Mouse (Mus musculus): ENCODE measurements at regions not wholly inside any gene's neighbourhood (a gene's known extent, or its start where the extent isn't known, plus 50 kb on each side); places are given as distances from the start of the nearest gene placed in this dataset.

- DNase-seq, result no peak
- 72% methylated on average over 2 of the region's 2 CpGs for WGBS
- no peak overlapping the region for H3K4me3 ChIP-seq (replicated peaks; ENCODE audit: insufficient read depth, low read depth, low read length)
- no peak overlapping the region for H3K27ac ChIP-seq (ENCODE audit: insufficient read depth, low read length)
- TF ChIP-seq CTCF (IDR thresholded peaks at IDR 0.05; ENCODE audit: borderline replicate concordance, insufficient read depth, low read depth, low read length) (no peak), POLR2A (IDR thresholded peaks at IDR 0.05; ENCODE audit: borderline replicate concordance, insufficient read depth, low read length) (no peak)
- H3K4me1 ChIP-seq (ENCODE audit: control insufficient read depth, insufficient read depth, low read length), result no peaks in the 10 kb centered on the region
- no peaks in the 10 kb centered on the region for H3K27me3 ChIP-seq (ENCODE audit: control insufficient read depth, insufficient read depth, low read length)
Observed at GRCm38 (mm10) chr11:56716953-56717352, 294.2 kb upstream of the Gria1 start.

GRCm38 (mm10) chr11:56725141-56725540 lies 286.0 kb upstream of the Gria1 start:
- no peaks in the 10 kb centered on the region for H3K4me1 ChIP-seq (ENCODE audit: control insufficient read depth, insufficient read depth, low read length)
- no peak for DNase-seq
- no peak overlapping the region for H3K27ac ChIP-seq (ENCODE audit: insufficient read depth, low read length)
- no peak overlapping the region for H3K4me3 ChIP-seq (replicated peaks; ENCODE audit: insufficient read depth, low read depth, low read length)
- no peaks in the 10 kb centered on the region for H3K27me3 ChIP-seq (ENCODE audit: control insufficient read depth, insufficient read depth, low read length)
- WGBS, result 58% methylated on average over 3 of the region's 3 CpGs
- TF ChIP-seq CTCF (IDR thresholded peaks at IDR 0.05; ENCODE audit: borderline replicate concordance, insufficient read depth, low read depth, low read length), result no peak
- no peak for TF ChIP-seq POLR2A (IDR thresholded peaks at IDR 0.05; ENCODE audit: borderline replicate concordance, insufficient read depth, low read length)

GRCm38 (mm10) chr11:56726161-56726560 lies 285.0 kb upstream of the Gria1 start:
- no peak for DNase-seq

DNA sequence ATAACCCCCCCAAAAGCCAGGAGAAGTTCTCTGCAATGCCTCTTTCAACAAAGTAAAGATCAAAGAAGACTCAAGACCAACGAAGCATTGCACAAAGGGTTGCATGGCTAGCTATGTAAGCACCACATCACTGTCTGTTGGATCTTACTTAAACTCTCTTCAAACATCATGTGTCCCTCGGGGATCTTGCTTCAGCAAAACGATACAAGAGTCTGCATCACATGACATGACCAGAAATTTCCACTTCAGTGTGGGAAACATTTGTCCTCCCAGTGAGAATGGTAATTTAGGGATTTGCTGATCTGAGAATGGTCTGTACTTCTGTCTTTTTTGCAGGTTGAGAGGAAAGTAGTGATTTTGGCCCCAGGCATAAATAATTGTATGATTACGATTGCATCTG lies 283.6 kb upstream of the Gria1 start:
- no peaks in the 10 kb centered on the region for H3K27me3 ChIP-seq (ENCODE audit: control insufficient read depth, insufficient read depth, low read length)
- no peak overlapping the region for H3K4me3 ChIP-seq (replicated peaks; ENCODE audit: insufficient read depth, low read depth, low read length)
- DNase-seq, result no peak
- no peak for TF ChIP-seq POLR2A (IDR thresholded peaks at IDR 0.05; ENCODE audit: borderline replicate concordance, insufficient read depth, low read length)
- no peak for TF ChIP-seq CTCF (IDR thresholded peaks at IDR 0.05; ENCODE audit: borderline replicate concordance, insufficient read depth, low read depth, low read length)
- WGBS, result 59% methylated on average over 4 of the region's 4 CpGs
- no peaks in the 10 kb centered on the region for H3K4me1 ChIP-seq (ENCODE audit: control insufficient read depth, insufficient read depth, low read length)
- H3K27ac ChIP-seq (ENCODE audit: insufficient read depth, low read length), result no peak overlapping the region

More at GRCm38 (mm10) chr11:56726161-56726560, 285.0 kb upstream of the Gria1 start:
- H3K4me1 ChIP-seq (ENCODE audit: control insufficient read depth, insufficient read depth, low read length), result no peaks in the 10 kb centered on the region
- no peaks in the 10 kb centered on the region for H3K27me3 ChIP-seq (ENCODE audit: control insufficient read depth, insufficient read depth, low read length)
- no peak for TF ChIP-seq CTCF (IDR thresholded peaks at IDR 0.05; ENCODE audit: borderline replicate concordance, insufficient read depth, low read depth, low read length)
- no peak for TF ChIP-seq POLR2A (IDR thresholded peaks at IDR 0.05; ENCODE audit: borderline replicate concordance, insufficient read depth, low read length)
- H3K27ac ChIP-seq (ENCODE audit: insufficient read depth, low read length), result no peak overlapping the region
- H3K4me3 ChIP-seq (replicated peaks; ENCODE audit: insufficient read depth, low read depth, low read length), result no peak overlapping the region

DNA sequence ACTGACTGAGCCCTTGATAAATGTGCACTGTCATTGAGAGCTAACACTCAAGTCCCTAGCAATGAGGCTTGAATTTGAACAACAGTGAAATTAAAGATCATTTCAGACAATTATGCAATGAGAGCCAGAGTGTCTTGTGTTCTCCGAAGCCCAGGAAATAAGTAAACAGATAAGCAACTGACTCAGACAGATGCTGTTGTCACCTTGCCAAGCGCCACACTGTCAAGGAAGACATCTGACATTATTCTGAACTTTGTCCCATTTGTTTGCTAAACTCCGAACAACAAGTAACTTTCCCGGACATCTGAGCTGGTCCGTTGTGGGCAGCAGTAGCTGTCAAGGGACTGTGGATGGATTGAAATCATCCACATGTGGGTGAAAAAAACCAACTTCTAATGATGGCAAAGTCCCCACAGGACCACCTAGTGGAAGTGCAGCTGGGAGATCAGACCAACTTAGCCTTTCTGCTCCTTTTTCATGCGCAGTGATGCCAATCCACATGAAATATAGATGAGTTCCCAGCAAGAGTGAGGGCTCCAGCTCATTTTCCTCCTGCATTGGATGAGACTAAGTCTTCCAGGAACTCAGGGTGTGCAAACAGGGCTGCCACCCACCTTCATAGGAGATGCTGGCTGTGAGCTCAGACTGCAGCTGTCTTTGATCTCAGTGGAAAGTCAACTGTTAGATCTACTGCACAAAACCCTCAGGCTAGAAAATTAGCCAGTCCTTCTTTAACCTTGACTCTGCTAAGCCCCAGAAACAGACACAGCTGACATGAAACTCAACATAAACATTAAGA lies 282.8 kb upstream of the Gria1 start:
- TF ChIP-seq CTCF (IDR thresholded peaks at IDR 0.05; ENCODE audit: borderline replicate concordance, insufficient read depth, low read depth, low read length), result no peak
- TF ChIP-seq POLR2A (IDR thresholded peaks at IDR 0.05; ENCODE audit: borderline replicate concordance, insufficient read depth, low read length), result no peak
- no peak for DNase-seq
- H3K4me1 ChIP-seq (ENCODE audit: control insufficient read depth, insufficient read depth, low read length), result no peaks in the 10 kb centered on the region
- no peak overlapping the region for H3K27ac ChIP-seq (ENCODE audit: insufficient read depth, low read length)
- no peak overlapping the region for H3K4me3 ChIP-seq (replicated peaks; ENCODE audit: insufficient read depth, low read depth, low read length)
- H3K27me3 ChIP-seq (ENCODE audit: control insufficient read depth, insufficient read depth, low read length), result no peaks in the 10 kb centered on the region
- WGBS, result 28% methylated on average over 6 of the region's 6 CpGs

GRCm38 (mm10) chr11:56741857-56742256 lies 269.3 kb upstream of the Gria1 start:
- 57% methylated on average over 2 of the region's 2 CpGs for WGBS
- DNase-seq, result no peak
- no peak overlapping the region for H3K4me3 ChIP-seq (replicated peaks; ENCODE audit: insufficient read depth, low read depth, low read length)
- no peak overlapping the region for H3K27ac ChIP-seq (ENCODE audit: insufficient read depth, low read length)
- no peaks in the 10 kb centered on the region for H3K4me1 ChIP-seq (ENCODE audit: control insufficient read depth, insufficient read depth, low read length)
- H3K27me3 ChIP-seq (ENCODE audit: control insufficient read depth, insufficient read depth, low read length), result no peaks in the 10 kb centered on the region
- TF ChIP-seq POLR2A (IDR thresholded peaks at IDR 0.05; ENCODE audit: borderline replicate concordance, insufficient read depth, low read length) (no peak), CTCF (IDR thresholded peaks at IDR 0.05; ENCODE audit: borderline replicate concordance, insufficient read depth, low read depth, low read length) (no peak)

- DNase-seq, result no peak
- Histone ChIP-seq H3K27ac (ENCODE audit: insufficient read depth, low read length) (no peak overlapping the region), H3K4me1 (ENCODE audit: control insufficient read depth, insufficient read depth, low read length) (no peaks in the 10 kb centered on the region), H3K4me3 (replicated peaks; ENCODE audit: insufficient read depth, low read depth, low read length) (no peak overlapping the region), H3K27me3 (ENCODE audit: control insufficient read depth, insufficient read depth, low read length) (no peaks in the 10 kb centered on the region; the same call in 1 of the 2 replicates)
- TF ChIP-seq CTCF (IDR thresholded peaks at IDR 0.05; ENCODE audit: borderline replicate concordance, insufficient read depth, low read depth, low read length), result no peak
- TF ChIP-seq POLR2A (IDR thresholded peaks at IDR 0.05; ENCODE audit: borderline replicate concordance, insufficient read depth, low read length), result no peak
- WGBS, result 23% methylated on average over 5 of the region's 5 CpGs
Observed at GRCm38 (mm10) chr11:56750032-56750431, 261.2 kb upstream of the Gria1 start.

GRCm38 (mm10) chr11:56750639-56751038 lies 260.5 kb upstream of the Gria1 start:
- Histone ChIP-seq H3K4me3 (replicated peaks; ENCODE audit: insufficient read depth, low read depth, low read length) (no peak overlapping the region), H3K27me3 (ENCODE audit: control insufficient read depth, insufficient read depth, low read length) (no peaks in the 10 kb centered on the region; the same call in 1 of the 2 replicates), H3K4me1 (ENCODE audit: control insufficient read depth, insufficient read depth, low read length) (no peaks in the 10 kb centered on the region), H3K27ac (ENCODE audit: insufficient read depth, low read length) (no peak overlapping the region)
- 21% methylated on average over 8 of the region's 8 CpGs for WGBS
- DNase-seq, result no peak
- TF ChIP-seq POLR2A (IDR thresholded peaks at IDR 0.05; ENCODE audit: borderline replicate concordance, insufficient read depth, low read length), result no peak
- no peak for TF ChIP-seq CTCF (IDR thresholded peaks at IDR 0.05; ENCODE audit: borderline replicate concordance, insufficient read depth, low read depth, low read length)

Measured in cerebellum, adult 2 months (tissue).